Mouse (Mus musculus) left cerebral cortex, postnatal 25 days (tissue): ENCODE results near the gene Coro1c. TPM values are rescaled to one million over a fixed set of nuclear protein-coding genes. Genes with fewer than 3 reads are reported as not detected.

ENCODE experiments used
- DNase-seq, 2 experiments: peaks; one replicate each; pipeline ENCODE4 v3.0.0; 2022; ENCODE audit warnings: low spot score in 2 of 2, mixed read lengths in 1 of 2
- intact Hi-C: fragments of 180-260 bp; cut with DNase I; formaldehyde crosslinking; loops from one replicate; pipeline ENCODE4 v1.15.1; 2025
- total RNA-seq, 2 experiments: library from RNA; stranded (reverse); gene quantifications; 2 replicates each; pipeline ENCODE4 v1.2.3; 2021

Coro1c gene
- total RNA-seq, 2 experiments from 2014 or later = 76.1 to 77.5 TPM

- intact Hi-C loops = no loop called here
- DNase-seq = no peak
These were observed 38.0 kb downstream of the Coro1c start for GRCm38 (mm10) chr5:113870393-113871040.

- DNase-seq = no peak
These were observed 39.4 kb downstream of the Coro1c start for GRCm38 (mm10) chr5:113869132-113869531.

GRCm38 (mm10) chr5:113864992-113865391, 43.6 kb downstream of the Coro1c start:
- DNase-seq = no peak
- intact Hi-C loops = no loop called here

More at GRCm38 (mm10) chr5:113869132-113869531, 39.4 kb downstream of the Coro1c start:
- intact Hi-C loops = no loop called here

GRCm38 (mm10) chr5:113863994-113864393, 44.6 kb downstream of the Coro1c start:
- intact Hi-C loops = no loop called here

GRCm38 (mm10) chr5:113862418-113862817, 46.1 kb downstream of the Coro1c start:
- peak in 1 of 2 experiments; percentile 79 for DNase-seq
- intact Hi-C loops = no loop called here

More at GRCm38 (mm10) chr5:113863994-113864393, 44.6 kb downstream of the Coro1c start:
- no peak for DNase-seq

GRCm38 (mm10) chr5:113861294-113861693, 47.3 kb downstream of the Coro1c start:
- no peak for DNase-seq
- intact Hi-C loops = no loop called here

- no peak for DNase-seq
- intact Hi-C loops = loop anchor here (5.0 kb wide), 1 partner anchor 48 kb away; the partner anchor contains the start of gene Coro1c
These were observed 49.6 kb downstream of the Coro1c start for GRCm38 (mm10) chr5:113858971-113859370.

- intact Hi-C loops = loop anchor here (5.0 kb wide), 1 partner anchor 49 kb away; the partner anchor contains the start of gene Coro1c
- no peak for DNase-seq
These were observed 50.0 kb downstream of the Coro1c start for GRCm38 (mm10) chr5:113858550-113858949.

GRCm38 (mm10) chr5:113857631-113858030, 50.9 kb downstream of the Coro1c start:
- intact Hi-C loops = loop anchor here (5.0 kb wide), 1 partner anchor 50 kb away; the partner anchor contains the start of gene Coro1c
- no peak for DNase-seq

- no peak for DNase-seq
- intact Hi-C loops = loop anchor here (5.0 kb wide), 1 partner anchor 51 kb away; the partner anchor contains the start of gene Coro1c
These were observed 51.9 kb downstream of the Coro1c start for GRCm38 (mm10) chr5:113856631-113857030.

- intact Hi-C loops = loop anchor here (5.0 kb wide), 1 partner anchor 52 kb away; the partner anchor contains the start of gene Coro1c
- DNase-seq = no peak
These were observed 52.9 kb downstream of the Coro1c start for GRCm38 (mm10) chr5:113855696-113856095.

GRCm38 (mm10) chr5:113855117-113855516, 53.4 kb downstream of the Coro1c start:
- intact Hi-C loops = loop anchor here (5.0 kb wide), 1 partner anchor 52 kb away; the partner anchor contains the start of gene Coro1c

GRCm38 (mm10) chr5:113854494-113854893, 54.1 kb downstream of the Coro1c start:
- peak; percentile 75 to 83 for DNase-seq
- intact Hi-C loops = loop anchor here (1.0 kb wide), 1 partner anchor 100 kb away; no protein-coding TSS in a partner anchor

More at GRCm38 (mm10) chr5:113855117-113855516, 53.4 kb downstream of the Coro1c start:
- no peak for DNase-seq

GRCm38 (mm10) chr5:113853541-113853940, 55.0 kb downstream of the Coro1c start:
- DNase-seq = no peak
- intact Hi-C loops = no loop called here

- peak in 1 of 2 experiments; percentile 53 for DNase-seq
- intact Hi-C loops = no loop called here
These were observed 56.1 kb downstream of the Coro1c start for GRCm38 (mm10) chr5:113852463-113852862.

GRCm38 (mm10) chr5:113850680-113851230, 57.8 kb downstream of the Coro1c start:
- intact Hi-C loops = no loop called here
- DNase-seq = no peak

GRCm38 (mm10) chr5:113847636-113848035, 60.9 kb downstream of the Coro1c start:
- intact Hi-C loops = no loop called here
- no peak for DNase-seq

GRCm38 (mm10) chr5:113846656-113847055, 61.9 kb downstream of the Coro1c start:
- intact Hi-C loops = no loop called here

GRCm38 (mm10) chr5:113845627-113846026, 62.9 kb downstream of the Coro1c start:
- intact Hi-C loops = loop anchor here (2.0 kb wide), 1 partner anchor 479 kb away; no protein-coding TSS in a partner anchor
- DNase-seq = no peak

More at GRCm38 (mm10) chr5:113846656-113847055, 61.9 kb downstream of the Coro1c start:
- DNase-seq = no peak

GRCm38 (mm10) chr5:113844721-113845120, 63.8 kb downstream of the Coro1c start:
- intact Hi-C loops = loop anchor here (1.0 to 2.0 kb wide), 2 partner anchors 71 to 478 kb away; no protein-coding TSS in a partner anchor
- peak; percentile 67 to 79 for DNase-seq
